Mouse (Mus musculus): ENCODE measurements around the gene Tnfsfm13. TPM values are rescaled to one million over a fixed set of nuclear protein-coding genes. Genes with fewer than 3 reads are reported as not detected.

The Tnfsfm13 gene
- polyA plus RNA-seq, 1 experiment from 2014 or later = 1.6 TPM

GRCm38 (mm10) chr11:69684936-69685335 lies 11.0 kb downstream of the Tnfsfm13 start:
- Histone ChIP-seq H3K4me2 (ENCODE audit: low read length) (no peak overlapping the region), H3K36me3 (ENCODE audit: control insufficient read depth, insufficient read depth, low read length) (no peaks in the 10 kb centered on the region), H3K27me3 (replicated peaks; ENCODE audit: control insufficient read depth, insufficient read depth, low read length) (no peaks in the 10 kb centered on the region), H3K4me1 (ENCODE audit: control insufficient read depth, insufficient read depth, low read depth, low read length) (peaks cover 27% of the 10 kb centered on the region), H3K9me3 (ENCODE audit: control insufficient read depth, low read length) (no peaks in the 10 kb centered on the region), H3K9ac (ENCODE audit: low read depth, low read length) (no peak overlapping the region), H3K4me3 (ENCODE audit: low read length) (no peak overlapping the region), H3K27ac (ENCODE audit: low read depth, low read length) (peak overlapping the region; percentile 45; the same call in 1 of the 2 replicates)
- WGBS = 69% methylated on average over 6 of the region's 6 CpGs
- no peak for ATAC-seq

- Histone ChIP-seq H3K9ac (ENCODE audit: low read depth, low read length) (0 out of 2 replicates have a peak overlapping the region, but pooled peaks have one; percentile 0), H3K36me3 (ENCODE audit: control insufficient read depth, insufficient read depth, low read length) (no peaks in the 10 kb centered on the region), H3K4me3 (ENCODE audit: low read length) (no peak overlapping the region), H3K4me2 (ENCODE audit: low read length) (no peak overlapping the region), H3K4me1 (ENCODE audit: control insufficient read depth, insufficient read depth, low read depth, low read length) (peaks cover 33% of the 10 kb centered on the region), H3K9me3 (ENCODE audit: control insufficient read depth, low read length) (no peaks in the 10 kb centered on the region), H3K27ac (ENCODE audit: low read depth, low read length) (no peak overlapping the region), H3K27me3 (replicated peaks; ENCODE audit: control insufficient read depth, insufficient read depth, low read length) (no peaks in the 10 kb centered on the region)
- 83% methylated on average over 12 of the region's 12 CpGs for WGBS
- ATAC-seq = no peak
Observed at GRCm38 (mm10) chr11:69684128-69684745, 11.7 kb downstream of the Tnfsfm13 start.

- Histone ChIP-seq H3K9ac (ENCODE audit: low read depth, low read length) (peak overlapping the region; percentile 0; the same call in 1 of the 2 replicates), H3K4me1 (ENCODE audit: control insufficient read depth, insufficient read depth, low read depth, low read length) (peaks cover 34% of the 10 kb centered on the region), H3K27me3 (replicated peaks; ENCODE audit: control insufficient read depth, insufficient read depth, low read length) (no peaks in the 10 kb centered on the region), H3K9me3 (ENCODE audit: control insufficient read depth, low read length) (no peaks in the 10 kb centered on the region), H3K4me3 (ENCODE audit: low read length) (no peak overlapping the region), H3K4me2 (ENCODE audit: low read length) (peak overlapping the region; percentile 87; the same call in 1 of the 2 replicates), H3K36me3 (ENCODE audit: control insufficient read depth, insufficient read depth, low read length) (peaks cover under 1% of the 10 kb centered on the region; the same call in 1 of the 2 replicates), H3K27ac (ENCODE audit: low read depth, low read length) (no peak overlapping the region)
- no peak for ATAC-seq
- 84% methylated on average over 7 of the region's 7 CpGs for WGBS
Observed at GRCm38 (mm10) chr11:69683576-69683975, 12.3 kb downstream of the Tnfsfm13 start.

GRCm38 (mm10) chr11:69682840-69683533 lies 12.9 kb downstream of the Tnfsfm13 start:
- peak overlapping the region; percentile 92 for H3K27ac ChIP-seq (ENCODE audit: low read depth, low read length)
- WGBS = 11% methylated on average over 12 of the region's 12 CpGs
- peaks cover 5% of the 10 kb centered on the region; the same call in 1 of the 2 replicates for H3K36me3 ChIP-seq (ENCODE audit: control insufficient read depth, insufficient read depth, low read length)
- peaks cover 34% of the 10 kb centered on the region for H3K4me1 ChIP-seq (ENCODE audit: control insufficient read depth, insufficient read depth, low read depth, low read length)
- H3K27me3 ChIP-seq (replicated peaks; ENCODE audit: control insufficient read depth, insufficient read depth, low read length) = no peaks in the 10 kb centered on the region
- ATAC-seq = peak; percentile 43; the same call in 1 of the 2 replicates
- H3K4me2 ChIP-seq (ENCODE audit: low read length) = peak overlapping the region; percentile 87
- peak overlapping the region; percentile 28 for H3K4me3 ChIP-seq (ENCODE audit: low read length)
- peak overlapping the region; percentile 55; the same call in 1 of the 2 replicates for H3K9ac ChIP-seq (ENCODE audit: low read depth, low read length)
- H3K9me3 ChIP-seq (ENCODE audit: control insufficient read depth, low read length) = no peaks in the 10 kb centered on the region

- peak overlapping the region; percentile 92 for H3K27ac ChIP-seq (ENCODE audit: low read depth, low read length)
- peak; percentile 12; the same call in 1 of the 2 replicates for ATAC-seq
- peak overlapping the region; percentile 81 for H3K9ac ChIP-seq (ENCODE audit: low read depth, low read length)
- peak overlapping the region; percentile 65 for H3K4me3 ChIP-seq (ENCODE audit: low read length)
- WGBS = 27% methylated on average over 24 of the region's 24 CpGs
- H3K36me3 ChIP-seq (ENCODE audit: control insufficient read depth, insufficient read depth, low read length) = peaks cover 8% of the 10 kb centered on the region; the same call in 1 of the 2 replicates
- H3K4me1 ChIP-seq (ENCODE audit: control insufficient read depth, insufficient read depth, low read depth, low read length) = peaks cover 34% of the 10 kb centered on the region
- no peaks in the 10 kb centered on the region for H3K27me3 ChIP-seq (replicated peaks; ENCODE audit: control insufficient read depth, insufficient read depth, low read length)
- H3K4me2 ChIP-seq (ENCODE audit: low read length) = peak overlapping the region; percentile 87
- H3K9me3 ChIP-seq (ENCODE audit: control insufficient read depth, low read length) = no peaks in the 10 kb centered on the region
Observed at GRCm38 (mm10) chr11:69682209-69682839, 13.6 kb downstream of the Tnfsfm13 start.

- no peaks in the 10 kb centered on the region for H3K27me3 ChIP-seq (replicated peaks; ENCODE audit: control insufficient read depth, insufficient read depth, low read length)
- WGBS = under 1% methylated on average over 62 of the region's 80 CpGs
- no peaks in the 10 kb centered on the region for H3K9me3 ChIP-seq (ENCODE audit: control insufficient read depth, low read length)
- peaks cover 11% of the 10 kb centered on the region for H3K36me3 ChIP-seq (ENCODE audit: control insufficient read depth, insufficient read depth, low read length)
- peak within 1 kb of the TSS; percentile 92 for H3K27ac ChIP-seq (ENCODE audit: low read depth, low read length)
- H3K4me1 ChIP-seq (ENCODE audit: control insufficient read depth, insufficient read depth, low read depth, low read length) = peaks cover 34% of the 10 kb centered on the region
- H3K4me3 ChIP-seq (ENCODE audit: low read length) = peak within 1 kb of the TSS; percentile 65
- H3K4me2 ChIP-seq (ENCODE audit: low read length) = peak within 1 kb of the TSS; percentile 87
- H3K9ac ChIP-seq (ENCODE audit: low read depth, low read length) = peak within 1 kb of the TSS; percentile 81
- ATAC-seq = peak; percentile 97
Observed at GRCm38 (mm10) chr11:69681314-69682208, 14.3 kb downstream of the Tnfsfm13 start, which contains the start of gene Senp3. Gene Senp3, minus strand, starts transcription at chr11:69682084.

- Histone ChIP-seq H3K27me3 (replicated peaks; ENCODE audit: control insufficient read depth, insufficient read depth, low read length) (no peaks in the 10 kb centered on the region), H3K36me3 (ENCODE audit: control insufficient read depth, insufficient read depth, low read length) (peaks cover 15% of the 10 kb centered on the region), H3K4me2 (ENCODE audit: low read length) (peak overlapping the region; percentile 87), H3K9me3 (ENCODE audit: control insufficient read depth, low read length) (no peaks in the 10 kb centered on the region), H3K4me1 (ENCODE audit: control insufficient read depth, insufficient read depth, low read depth, low read length) (peaks cover 27% of the 10 kb centered on the region), H3K27ac (ENCODE audit: low read depth, low read length) (no peak overlapping the region), H3K4me3 (ENCODE audit: low read length) (peak overlapping the region; percentile 65), H3K9ac (ENCODE audit: low read depth, low read length) (no peak overlapping the region)
- 91% methylated on average over 30 of the region's 30 CpGs for WGBS
- ATAC-seq = no peak
Observed at GRCm38 (mm10) chr11:69680136-69680855, 15.6 kb downstream of the Tnfsfm13 start.

- H3K36me3 ChIP-seq (ENCODE audit: control insufficient read depth, insufficient read depth, low read length) = peaks cover 23% of the 10 kb centered on the region
Observed at GRCm38 (mm10) chr11:69679144-69679543, 16.8 kb downstream of the Tnfsfm13 start.

More at GRCm38 (mm10) chr11:69679144-69679543, 16.8 kb downstream of the Tnfsfm13 start:
- Histone ChIP-seq H3K4me3 (ENCODE audit: low read length) (no peak overlapping the region), H3K4me1 (ENCODE audit: control insufficient read depth, insufficient read depth, low read depth, low read length) (peaks cover 25% of the 10 kb centered on the region), H3K9ac (ENCODE audit: low read depth, low read length) (no peak overlapping the region), H3K9me3 (ENCODE audit: control insufficient read depth, low read length) (no peaks in the 10 kb centered on the region), H3K27me3 (replicated peaks; ENCODE audit: control insufficient read depth, insufficient read depth, low read length) (no peaks in the 10 kb centered on the region), H3K4me2 (ENCODE audit: low read length) (no peak overlapping the region), H3K27ac (ENCODE audit: low read depth, low read length) (no peak overlapping the region)
- 94% methylated on average over 2 of the region's 2 CpGs for WGBS
- no peak for ATAC-seq
